Mouse (Mus musculus): ENCODE results near the gene Acot8. TPM values are rescaled to one million over a fixed set of nuclear protein-coding genes. Genes with fewer than 3 reads are reported as not detected.
A peak's percentile ranks its signal among the peaks of the same experiment; 100 is the strongest.
"Not testable (repeated sequence)": the region's sequence is repeated elsewhere in the genome, so short reads cannot be mapped to it uniquely, and the experiment has no call there.

Acot8 gene
- polyA plus RNA-seq, 1 experiment from 2014 or later, result 19.4 TPM

DNA sequence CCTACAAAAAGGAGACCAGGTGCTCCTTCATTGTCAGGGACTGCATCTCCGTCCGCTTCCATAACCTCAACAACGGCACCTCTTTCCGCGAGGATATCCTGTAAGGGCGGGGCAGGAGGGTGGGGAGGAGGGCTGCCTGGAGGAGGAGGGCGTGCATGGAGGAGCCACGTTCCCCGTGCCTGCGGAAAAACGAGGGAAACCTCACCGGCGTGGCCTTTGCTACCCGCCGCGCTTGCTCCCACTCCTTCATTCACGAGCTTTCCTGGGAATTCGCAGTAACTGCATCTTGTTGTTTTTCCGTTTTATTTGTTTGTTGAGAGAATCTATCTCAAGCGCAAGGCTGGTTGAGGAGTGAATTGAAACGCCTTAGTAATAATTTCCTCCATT, 643 bp upstream of the Acot8 start:
- Histone ChIP-seq H3K27me3 (no peaks in the 10 kb centered on the region), H3K4me2 (peak overlapping the region; percentile 66), H3K27ac (peak overlapping the region; percentile 93), H3K4me1 (replicated peaks) (peaks cover 49% of the 10 kb centered on the region), H3K36me3 (peaks cover 38% of the 10 kb centered on the region), H3K9ac (peak overlapping the region; percentile 85), H3K9me3 (no peaks in the 10 kb centered on the region), H3K4me3 (peak overlapping the region; percentile 84)
- no peak for ATAC-seq (ENCODE audit: low FRiP score)
- 1% methylated on average over 21 of the region's 21 CpGs for WGBS

DNA sequence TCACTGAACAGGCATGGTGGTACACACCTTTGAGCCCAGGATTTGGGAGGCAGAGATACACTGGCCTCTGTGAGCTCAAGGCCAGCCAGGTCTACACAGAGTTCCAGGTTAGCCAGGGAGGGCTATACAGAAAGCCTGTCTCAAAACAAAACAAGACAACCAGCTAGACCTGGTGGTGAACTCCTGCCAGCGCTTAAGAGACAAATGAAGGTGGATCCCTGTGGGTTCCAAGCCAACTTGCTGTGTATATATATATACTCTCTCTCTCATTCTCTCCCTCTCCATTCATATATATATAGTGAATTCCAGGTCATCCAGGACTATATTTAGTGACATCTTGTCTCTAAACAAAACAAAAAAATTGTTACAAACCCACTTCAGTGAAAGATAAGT, 765 bp downstream of the Acot8 start:
- Histone ChIP-seq H3K27ac (peak overlapping the region; percentile 86), H3K4me2 (peak overlapping the region; percentile 70), H3K9ac (peak overlapping the region; percentile 84), H3K4me1 (replicated peaks) (peaks cover 49% of the 10 kb centered on the region), H3K27me3 (no peaks in the 10 kb centered on the region), H3K36me3 (peaks cover 37% of the 10 kb centered on the region), H3K9me3 (no peaks in the 10 kb centered on the region), H3K4me3 (peak overlapping the region; percentile 84)
- no peak for ATAC-seq (ENCODE audit: low FRiP score)
- 44% methylated on average over 1 of the region's 1 CpGs for WGBS

DNA sequence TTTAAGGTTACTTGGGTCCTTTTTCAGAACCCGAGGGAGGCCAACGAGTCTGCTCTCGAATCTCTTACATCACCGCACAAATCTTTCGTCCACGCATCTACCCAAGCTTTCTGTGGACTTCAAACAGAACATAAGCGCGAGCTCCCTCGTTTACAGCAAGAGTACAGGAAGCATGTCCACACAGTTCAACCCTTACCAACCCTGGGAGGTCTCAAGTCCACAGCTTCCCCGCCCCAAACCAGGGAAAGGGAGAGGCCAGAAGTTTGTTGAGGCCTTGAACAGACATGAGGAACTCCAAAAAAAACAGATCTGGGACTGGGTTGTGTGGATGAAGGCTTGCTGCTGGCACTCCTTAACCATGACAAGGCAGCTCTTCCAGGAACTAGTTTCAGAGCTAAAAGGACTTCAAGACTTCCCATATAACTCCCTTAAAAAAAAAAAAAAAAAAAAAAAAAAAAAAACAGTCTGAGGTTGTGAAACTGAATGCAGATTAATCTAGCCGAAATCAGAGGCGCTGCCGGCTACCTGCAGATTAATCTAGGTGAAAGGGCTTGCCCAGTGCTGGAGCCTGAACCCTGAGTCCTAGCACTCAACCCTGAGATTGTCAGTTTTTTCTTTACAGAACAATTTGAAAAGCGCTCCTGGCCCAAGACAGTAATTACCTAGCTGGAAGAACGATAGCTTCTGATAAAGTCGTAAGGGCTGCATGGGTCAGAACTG, 1.3 kb downstream of the Acot8 start:
- Histone ChIP-seq H3K4me2 (peak overlapping the region; percentile 70), H3K4me1 (replicated peaks) (peaks cover 49% of the 10 kb centered on the region), H3K9ac (peak overlapping the region; percentile 84), H3K27me3 (no peaks in the 10 kb centered on the region), H3K9me3 (no peaks in the 10 kb centered on the region), H3K4me3 (peak overlapping the region; percentile 84), H3K36me3 (peaks cover 36% of the 10 kb centered on the region), H3K27ac (no peak overlapping the region)
- no peak for ATAC-seq (ENCODE audit: low FRiP score)
- WGBS, result 93% methylated on average over 16 of the region's 16 CpGs

- H3K9me3 ChIP-seq, result no peaks in the 10 kb centered on the region
- no peak overlapping the region for H3K9ac ChIP-seq
- 90% methylated on average over 13 of the region's 13 CpGs for WGBS
- no peaks in the 10 kb centered on the region for H3K27me3 ChIP-seq
- no peak for ATAC-seq (ENCODE audit: low FRiP score)
- no peak overlapping the region for H3K4me3 ChIP-seq
- H3K4me2 ChIP-seq, result no peak overlapping the region
- peaks cover 63% of the 10 kb centered on the region for H3K36me3 ChIP-seq
- H3K4me1 ChIP-seq (replicated peaks), result peaks cover 24% of the 10 kb centered on the region
- H3K27ac ChIP-seq, result no peak overlapping the region
Measured at GRCm38 (mm10) chr2:164800252-164801004, 4.3 kb downstream of the Acot8 start.

GRCm38 (mm10) chr2:164798554-164798953, 6.1 kb downstream of the Acot8 start:
- not testable (repeated sequence) for H3K27ac ChIP-seq; H3K27me3 ChIP-seq; H3K4me2 ChIP-seq; H3K4me3 ChIP-seq; ATAC-seq (ENCODE audit: low FRiP score); H3K9me3 ChIP-seq; H3K9ac ChIP-seq
- WGBS, result 84% methylated on average over 6 of the region's 6 CpGs
- Histone ChIP-seq H3K36me3 (peaks cover 78% of the 10 kb centered on the region), H3K4me1 (replicated peaks) (peaks cover 16% of the 10 kb centered on the region)

- ATAC-seq (ENCODE audit: low FRiP score), result no peak
- H3K9me3 ChIP-seq, result no peaks in the 10 kb centered on the region
- H3K4me3 ChIP-seq, result no peak overlapping the region
- H3K27me3 ChIP-seq, result no peaks in the 10 kb centered on the region
- WGBS, result 87% methylated on average over 4 of the region's 4 CpGs
- H3K9ac ChIP-seq, result no peak overlapping the region
- no peak overlapping the region for H3K27ac ChIP-seq
- H3K4me2 ChIP-seq, result no peak overlapping the region
- peaks cover 91% of the 10 kb centered on the region for H3K36me3 ChIP-seq
- H3K4me1 ChIP-seq (replicated peaks), result no peaks in the 10 kb centered on the region
Measured at GRCm38 (mm10) chr2:164795868-164796267, 8.8 kb downstream of the Acot8 start.

DNA sequence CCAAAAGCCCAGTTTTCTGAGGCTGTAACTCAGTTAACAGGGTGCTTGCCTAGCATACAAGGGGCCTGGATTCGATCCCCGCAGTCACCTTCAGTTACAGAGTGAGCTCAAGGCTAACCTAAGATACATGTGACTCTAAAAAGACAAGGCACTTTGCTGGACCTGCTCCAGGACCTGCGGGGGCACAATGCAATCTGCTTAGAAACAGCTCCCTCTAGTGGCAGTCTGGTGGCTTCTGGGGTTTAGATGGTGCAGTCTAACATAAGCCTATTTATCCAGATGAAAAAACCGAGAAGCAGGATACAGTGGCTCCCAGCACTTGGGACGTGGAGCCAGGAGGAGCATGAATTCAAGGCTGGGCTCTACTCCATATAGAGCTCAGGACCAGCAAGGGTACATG, 10.4 kb downstream of the Acot8 start:
- Histone ChIP-seq H3K4me1 (replicated peaks) (no peaks in the 10 kb centered on the region), H3K4me3 (no peak overlapping the region), H3K36me3 (peaks cover 82% of the 10 kb centered on the region), H3K9ac (no peak overlapping the region), H3K27me3 (no peaks in the 10 kb centered on the region), H3K4me2 (no peak overlapping the region), H3K9me3 (no peaks in the 10 kb centered on the region), H3K27ac (no peak overlapping the region)
- peak; percentile 64; the same call in 1 of the 2 replicates for ATAC-seq (ENCODE audit: low FRiP score)
- 36% methylated on average over 5 of the region's 5 CpGs for WGBS

GRCm38 (mm10) chr2:164793772-164794171, 10.9 kb downstream of the Acot8 start:
- Histone ChIP-seq H3K4me3 (no peak overlapping the region), H3K4me1 (replicated peaks) (no peaks in the 10 kb centered on the region), H3K9me3 (no peaks in the 10 kb centered on the region), H3K27me3 (no peaks in the 10 kb centered on the region), H3K9ac (no peak overlapping the region), H3K27ac (no peak overlapping the region), H3K36me3 (peaks cover 79% of the 10 kb centered on the region), H3K4me2 (no peak overlapping the region)
- WGBS, result 93% methylated on average over 2 of the region's 2 CpGs
- no peak for ATAC-seq (ENCODE audit: low FRiP score)

DNA sequence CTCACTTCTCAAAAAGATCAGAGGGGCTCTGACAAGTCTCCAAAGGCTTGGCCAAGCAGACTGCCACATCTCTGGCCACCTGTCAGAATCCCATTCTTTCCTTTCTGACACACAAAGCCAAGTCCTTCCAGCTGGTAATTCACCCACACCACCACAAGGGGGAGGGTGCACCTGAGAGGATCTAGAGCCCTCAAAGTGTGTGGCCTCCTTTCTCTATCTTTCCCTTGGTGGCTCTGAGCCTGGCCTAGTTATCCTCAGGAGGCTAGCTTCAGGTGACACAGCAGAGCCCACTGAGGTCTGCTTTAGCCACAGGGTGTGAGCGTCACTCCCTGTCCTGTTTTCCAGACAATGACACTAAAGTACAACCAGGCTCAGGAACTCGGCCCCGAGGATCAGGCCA, 11.4 kb downstream of the Acot8 start:
- ATAC-seq (ENCODE audit: low FRiP score), result no peak
- 86% methylated on average over 3 of the region's 3 CpGs for WGBS
- Histone ChIP-seq H3K4me1 (replicated peaks) (peaks cover 4% of the 10 kb centered on the region; the same call in 1 of the 2 replicates), H3K9me3 (no peaks in the 10 kb centered on the region), H3K4me2 (no peak overlapping the region), H3K27ac (no peak overlapping the region), H3K9ac (no peak overlapping the region), H3K4me3 (no peak overlapping the region), H3K36me3 (peaks cover 75% of the 10 kb centered on the region), H3K27me3 (no peaks in the 10 kb centered on the region)

- Histone ChIP-seq H3K4me1 (replicated peaks) (peaks cover 8% of the 10 kb centered on the region; the same call in 1 of the 2 replicates), H3K27ac (no peak overlapping the region), H3K27me3 (no peaks in the 10 kb centered on the region), H3K36me3 (peaks cover 68% of the 10 kb centered on the region), H3K4me3 (no peak overlapping the region), H3K9ac (no peak overlapping the region; the same call in 1 of the 2 replicates), H3K4me2 (no peak overlapping the region), H3K9me3 (no peaks in the 10 kb centered on the region)
- 94% methylated on average over 12 of the region's 12 CpGs for WGBS
- no peak for ATAC-seq (ENCODE audit: low FRiP score)
Measured at GRCm38 (mm10) chr2:164792400-164793190, 12.1 kb downstream of the Acot8 start.

GRCm38 (mm10) chr2:164791841-164792261, 12.8 kb downstream of the Acot8 start:
- 88% methylated on average over 18 of the region's 18 CpGs for WGBS
- no peak overlapping the region for H3K4me3 ChIP-seq
- H3K27me3 ChIP-seq, result no peaks in the 10 kb centered on the region
- H3K27ac ChIP-seq, result peak overlapping the region; percentile 30; the same call in 1 of the 2 replicates
- H3K4me2 ChIP-seq, result no peak overlapping the region
- peaks cover 13% of the 10 kb centered on the region for H3K4me1 ChIP-seq (replicated peaks)
- H3K36me3 ChIP-seq, result peaks cover 63% of the 10 kb centered on the region
- no peak overlapping the region for H3K9ac ChIP-seq
- ATAC-seq (ENCODE audit: low FRiP score), result no peak
- no peaks in the 10 kb centered on the region for H3K9me3 ChIP-seq

DNA sequence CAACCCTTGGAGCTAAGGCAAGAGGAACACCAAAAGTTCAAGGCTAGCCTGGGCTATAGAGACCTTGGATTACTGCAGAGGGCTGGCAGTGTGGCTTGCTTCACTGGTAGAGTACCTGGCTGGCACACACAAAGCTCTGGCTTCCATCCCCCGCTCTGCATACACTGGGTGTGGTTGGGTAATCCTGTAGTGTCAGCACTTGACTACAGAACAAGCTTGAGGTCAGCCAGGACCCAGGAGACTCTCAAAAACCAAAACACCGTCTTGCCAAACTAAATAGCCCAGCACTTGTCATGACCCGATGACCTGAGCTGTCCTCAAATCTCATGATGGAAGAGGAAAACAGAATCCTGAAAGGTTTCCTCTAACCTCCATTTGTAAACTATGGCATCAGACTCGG, 14.2 kb downstream of the Acot8 start:
- ATAC-seq (ENCODE audit: low FRiP score), result no peak
- peaks cover 49% of the 10 kb centered on the region for H3K36me3 ChIP-seq
- WGBS, result 84% methylated on average over 4 of the region's 4 CpGs

More for the DNA sequence above, 14.2 kb downstream of the Acot8 start:
- H3K4me3 ChIP-seq, result no peak overlapping the region
- H3K27me3 ChIP-seq, result no peaks in the 10 kb centered on the region
- no peak overlapping the region for H3K9ac ChIP-seq
- H3K27ac ChIP-seq, result no peak overlapping the region
- no peaks in the 10 kb centered on the region for H3K9me3 ChIP-seq
- peaks cover 24% of the 10 kb centered on the region for H3K4me1 ChIP-seq (replicated peaks)
- H3K4me2 ChIP-seq, result no peak overlapping the region
